Mouse (Mus musculus) hindbrain, embryonic 11.5 days (tissue): Measurements from ENCODE around the gene Maco1. TPM values are rescaled to one million over a fixed set of nuclear protein-coding genes. Genes with fewer than 3 reads are reported as not detected.

ENCODE experiments used
- ATAC-seq: fragments of 200-750 bp; cut with Nextera tagmentation; 2 replicates; pipeline ENCODE4 v1.8.0; 2017; ENCODE audit warnings: mild to moderate bottlenecking, moderate TSS enrichment, moderate library complexity; ENCODE audit not compliant: low FRiP score
- DNase-seq: peaks from one replicate; pipeline ENCODE4 v3.0.0-alpha.2; 2015; ENCODE audit warnings: low spot score
- H3K27ac ChIP-seq: fragments of 300-500 bp; sonication (generic); 2 replicates; pipeline ENCODE4 v1.5.1; 2014; ENCODE audit warnings: mild to moderate bottlenecking, low read depth, low read length
- H3K27me3 ChIP-seq: fragments of 300-500 bp; sonication (generic); 2 replicates; pipeline ENCODE4 v1.6.1; 2014; ENCODE audit warnings: mild to moderate bottlenecking, low read length, moderate library complexity, mixed read lengths; ENCODE audit not compliant: control insufficient read depth, insufficient read depth
- H3K36me3 ChIP-seq: fragments of 300-500 bp; sonication (generic); 2 replicates; pipeline ENCODE4 v1.6.1; 2014; ENCODE audit warnings: mild to moderate bottlenecking, low read length, moderate library complexity, mixed read lengths; ENCODE audit not compliant: control insufficient read depth, insufficient read depth
- H3K4me1 ChIP-seq: fragments of 300-500 bp; sonication (generic); replicated peaks from 2 replicates; pipeline ENCODE4 v1.6.1; 2014; ENCODE audit warnings: low read length, mixed read lengths; ENCODE audit not compliant: control insufficient read depth, insufficient read depth
- H3K4me2 ChIP-seq: fragments of 300-500 bp; sonication (generic); replicated peaks from 2 replicates; pipeline ENCODE4 v1.6.1; 2014; ENCODE audit warnings: mild to moderate bottlenecking, low read depth, low read length
- H3K4me3 ChIP-seq: fragments of 300-500 bp; sonication (generic); 2 replicates; pipeline ENCODE4 v1.5.1; 2014; ENCODE audit warnings: low read depth, low read length
- H3K9ac ChIP-seq: fragments of 300-500 bp; sonication (generic); 2 replicates; pipeline ENCODE4 v1.6.1; 2014; ENCODE audit warnings: low read depth, low read length
- H3K9me3 ChIP-seq: fragments of 300-500 bp; sonication (generic); 2 replicates; pipeline ENCODE4 v1.6.1; 2016; ENCODE audit warnings: low read length; ENCODE audit not compliant: control insufficient read depth
- WGBS: fragments of 180-500 bp; shearing (Covaris S2); extraction: QIAGEN DNeasy Blood & Tissue Kit; methylation state at CpG from one replicate; pipeline ENCODE4 v1.1.7; 2014; 5-methylcytosine and 5-hydroxymethylcytosine counted together
- polyA plus RNA-seq: library from polyadenylated mRNA; unstranded; fragments of >200 nt; fragmentation: Nextera tagmentation; extraction: Ambion mirVana; gene quantifications from 2 replicates; pipeline ENCODE4 v1.2.1, GENCODE M21; 2014

Maco1 gene
- polyA plus RNA-seq, 1 experiment from 2014 or later = 73.1 TPM

DNA sequence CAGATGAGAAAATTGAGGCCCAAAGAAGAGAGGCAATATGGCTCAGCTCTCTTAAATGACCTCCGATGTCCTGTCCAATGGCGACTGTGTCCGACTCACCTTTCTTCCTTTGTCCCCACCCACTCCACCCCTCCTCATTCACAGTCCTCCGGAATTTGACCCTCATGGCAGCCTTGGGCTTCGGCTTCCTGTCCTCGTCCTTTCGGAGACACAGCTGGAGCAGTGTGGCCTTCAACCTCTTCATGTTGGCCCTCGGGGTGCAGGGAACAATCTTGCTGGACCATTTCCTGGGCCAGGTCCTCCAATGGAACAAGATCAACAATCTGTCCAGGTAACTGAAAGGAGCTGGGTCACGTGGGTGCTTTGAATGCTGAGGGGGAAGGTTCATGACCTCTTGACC is 23.0 kb upstream of the Maco1 start:
- H3K27ac ChIP-seq = no peak overlapping the region
- DNase-seq = no peak
- H3K4me1 ChIP-seq = peaks cover 2% of the 10 kb centered on the region; the same call in 1 of the 2 replicates
- H3K27me3 ChIP-seq = no peaks in the 10 kb centered on the region
- H3K9me3 ChIP-seq = no peaks in the 10 kb centered on the region
- no peaks in the 10 kb centered on the region for H3K36me3 ChIP-seq
- ATAC-seq = no peak
- H3K4me2 ChIP-seq = no peak overlapping the region
- WGBS = 81% methylated on average over 9 of the region's 9 CpGs
- no peak overlapping the region for H3K4me3 ChIP-seq
- no peak overlapping the region for H3K9ac ChIP-seq

DNA sequence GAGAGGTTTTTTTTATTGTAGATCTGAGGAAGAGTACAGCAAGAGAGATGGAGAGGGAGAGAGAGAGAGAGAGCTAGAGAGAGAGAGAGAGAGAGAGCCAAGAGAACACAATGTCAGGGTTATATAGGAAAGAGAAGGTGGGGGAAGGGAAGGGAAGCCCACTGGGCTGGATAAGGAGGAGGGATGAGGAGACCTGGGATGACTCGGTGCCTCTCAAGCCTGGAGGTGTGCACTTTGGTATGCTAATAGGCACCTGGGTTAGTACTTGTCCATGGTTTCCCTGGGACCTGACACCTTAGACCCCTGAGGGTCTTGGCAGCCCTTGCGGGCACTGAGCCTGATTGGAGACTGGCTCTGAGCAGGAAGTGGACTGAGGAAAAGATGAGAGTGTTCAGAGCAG is 18.8 kb upstream of the Maco1 start:
- H3K4me2 ChIP-seq = no peak overlapping the region
- 41% methylated on average over 2 of the region's 2 CpGs for WGBS
- no peaks in the 10 kb centered on the region for H3K4me1 ChIP-seq
- no peaks in the 10 kb centered on the region for H3K36me3 ChIP-seq
- DNase-seq (no peak), ATAC-seq (no peak)
- no peak overlapping the region for H3K9ac ChIP-seq
- H3K4me3 ChIP-seq = no peak overlapping the region
- H3K27ac ChIP-seq = no peak overlapping the region
- H3K27me3 ChIP-seq = peaks cover 20% of the 10 kb centered on the region
- H3K9me3 ChIP-seq = no peaks in the 10 kb centered on the region

DNA sequence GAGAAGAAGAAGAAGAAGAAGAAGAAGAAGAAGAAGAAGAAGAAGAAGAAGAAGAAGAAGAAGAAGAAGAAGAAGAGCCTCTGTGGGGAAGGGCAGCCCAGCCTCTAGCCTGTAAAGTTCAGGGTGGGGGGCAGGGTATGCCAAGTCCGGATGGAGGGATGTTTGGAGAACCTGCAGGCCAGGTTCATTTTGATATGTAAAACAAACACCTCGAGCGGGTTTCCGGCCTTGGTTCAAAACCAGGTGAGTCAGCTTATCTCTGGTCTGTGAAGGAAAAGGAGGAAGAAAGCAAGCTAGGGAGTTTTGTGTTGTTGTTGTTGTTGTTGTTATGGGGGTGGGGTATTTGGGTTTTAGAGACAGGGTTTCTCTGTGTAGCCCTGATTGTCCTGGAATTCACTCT is 18.3 kb upstream of the Maco1 start:
- 39% methylated on average over 4 of the region's 4 CpGs for WGBS
- ATAC-seq (no peak), DNase-seq (no peak)
- no peaks in the 10 kb centered on the region for H3K4me1 ChIP-seq
- no peak overlapping the region for H3K4me2 ChIP-seq
- H3K27me3 ChIP-seq = peaks cover 20% of the 10 kb centered on the region
- H3K4me3 ChIP-seq = no peak overlapping the region
- H3K36me3 ChIP-seq = no peaks in the 10 kb centered on the region
- H3K27ac ChIP-seq = no peak overlapping the region
- no peaks in the 10 kb centered on the region for H3K9me3 ChIP-seq
- no peak overlapping the region for H3K9ac ChIP-seq

DNA sequence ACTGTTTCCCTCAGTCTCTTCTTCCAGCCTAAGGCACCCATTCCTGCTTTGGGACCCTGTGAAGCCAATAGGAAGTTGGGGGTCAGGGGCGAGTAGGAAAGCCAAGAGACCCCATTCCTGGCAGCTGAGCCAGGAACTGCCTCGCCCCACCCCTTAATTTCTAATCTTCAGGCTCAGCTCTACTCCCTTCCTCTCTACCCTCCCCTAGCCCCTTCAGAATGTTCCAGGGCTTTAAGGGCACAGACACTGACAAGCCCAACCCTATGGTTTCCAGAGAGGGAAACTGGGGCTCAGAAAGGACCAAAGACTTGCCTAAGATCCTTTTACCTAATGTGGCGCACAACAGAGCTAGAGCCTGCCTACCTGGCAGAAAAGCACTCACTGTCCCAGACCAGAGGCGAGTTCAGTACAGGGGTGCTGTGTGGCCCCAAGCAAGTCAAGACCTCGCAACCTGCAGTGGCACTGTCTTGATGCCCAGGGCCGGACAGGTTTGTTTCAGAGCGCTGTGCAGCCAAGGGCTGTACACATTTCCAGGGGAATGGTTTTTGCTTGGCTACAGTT is 16.8 kb upstream of the Maco1 start:
- no peaks in the 10 kb centered on the region for H3K4me1 ChIP-seq
- no peak for DNase-seq
- ATAC-seq = no peak
- H3K36me3 ChIP-seq = no peaks in the 10 kb centered on the region
- H3K9me3 ChIP-seq = no peaks in the 10 kb centered on the region
- H3K4me3 ChIP-seq = no peak overlapping the region
- H3K27me3 ChIP-seq = peaks cover 20% of the 10 kb centered on the region
- no peak overlapping the region for H3K4me2 ChIP-seq
- H3K9ac ChIP-seq = no peak overlapping the region
- 53% methylated on average over 7 of the region's 7 CpGs for WGBS
- H3K27ac ChIP-seq = no peak overlapping the region

DNA sequence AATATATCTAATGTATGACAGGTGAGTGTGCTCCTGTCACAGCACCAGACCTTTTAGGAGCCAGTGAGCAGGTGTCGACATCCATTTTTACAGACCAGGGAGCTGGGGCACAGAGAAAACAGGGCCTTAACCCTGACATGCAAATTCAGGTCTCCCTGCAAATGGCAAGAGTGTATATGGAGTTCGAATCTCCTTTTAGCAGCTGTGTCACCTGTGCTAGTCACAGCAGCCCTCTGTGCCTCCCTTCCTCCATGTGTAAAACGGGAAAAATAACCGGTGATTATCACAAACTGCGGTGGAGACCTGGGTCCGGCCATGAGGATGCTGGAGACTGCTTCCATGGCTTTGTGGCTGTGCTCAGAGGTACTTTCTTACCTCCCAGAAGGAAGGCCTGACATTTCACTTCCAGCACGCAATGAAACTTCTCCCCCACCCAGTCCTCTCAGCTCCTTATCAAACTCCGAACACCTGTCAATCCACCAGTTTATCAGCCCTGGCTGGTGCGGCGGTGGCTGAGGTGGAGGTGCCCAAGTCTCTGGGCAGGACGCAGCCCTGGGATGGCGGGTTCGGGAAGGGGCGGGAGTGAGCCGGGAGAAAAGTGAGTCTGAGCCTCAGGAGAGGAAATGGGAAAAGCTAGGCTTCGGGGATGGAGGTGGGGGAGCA is 16.1 kb upstream of the Maco1 start:
- Histone ChIP-seq H3K36me3 (no peaks in the 10 kb centered on the region), H3K4me2 (no peak overlapping the region), H3K27me3 (peaks cover 20% of the 10 kb centered on the region), H3K9ac (no peak overlapping the region), H3K9me3 (no peaks in the 10 kb centered on the region), H3K4me1 (no peaks in the 10 kb centered on the region), H3K4me3 (no peak overlapping the region), H3K27ac (no peak overlapping the region)
- ATAC-seq (no peak), DNase-seq (no peak)
- 19% methylated on average over 16 of the region's 16 CpGs for WGBS

DNA sequence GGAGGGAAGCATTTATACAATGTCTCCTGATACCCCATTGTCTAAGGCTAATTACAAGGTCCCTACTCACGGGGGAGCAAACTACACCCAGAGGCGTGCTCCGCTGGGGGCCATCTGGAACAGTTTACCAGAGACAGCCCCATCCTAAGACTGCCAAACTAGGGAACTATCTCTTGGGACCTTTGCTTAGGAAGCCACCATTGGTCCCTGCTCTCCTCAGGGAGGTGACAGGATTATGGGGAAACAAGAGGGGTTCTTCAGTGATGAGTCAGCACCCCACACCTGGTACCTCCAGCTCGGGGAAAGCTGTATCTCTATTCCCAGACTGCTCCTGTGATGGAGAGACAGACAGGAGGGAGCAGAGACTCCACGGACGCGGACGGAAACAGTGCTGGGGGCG is 15.3 kb upstream of the Maco1 start:
- Histone ChIP-seq H3K27ac (no peak overlapping the region), H3K4me3 (no peak overlapping the region), H3K4me2 (no peak overlapping the region), H3K9ac (no peak overlapping the region), H3K27me3 (peaks cover 20% of the 10 kb centered on the region), H3K36me3 (no peaks in the 10 kb centered on the region), H3K9me3 (no peaks in the 10 kb centered on the region), H3K4me1 (no peaks in the 10 kb centered on the region)
- 30% methylated on average over 8 of the region's 9 CpGs for WGBS
- DNase-seq (no peak), ATAC-seq (no peak)

DNA sequence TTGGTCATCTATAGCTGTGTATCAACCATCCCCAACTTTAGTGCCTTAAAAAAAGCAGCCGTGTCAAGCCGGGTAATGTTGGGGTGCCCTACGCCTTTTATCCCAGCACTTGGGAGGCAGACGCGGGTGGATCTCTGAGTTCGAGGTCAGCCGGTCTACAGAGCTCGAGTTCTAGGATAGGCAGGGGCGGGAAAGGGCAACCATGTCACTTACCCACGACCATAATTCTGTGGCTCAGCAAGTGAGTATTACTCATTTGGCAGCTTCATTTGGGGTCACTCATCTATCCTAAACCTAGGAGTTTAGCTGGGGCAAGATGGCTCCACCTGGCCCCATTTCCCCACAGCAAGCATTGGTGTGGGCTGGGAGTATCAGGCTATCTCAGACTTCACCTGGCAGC is 14.9 kb upstream of the Maco1 start:
- DNase-seq = no peak
- Histone ChIP-seq H3K9ac (no peak overlapping the region), H3K9me3 (no peaks in the 10 kb centered on the region), H3K4me1 (no peaks in the 10 kb centered on the region), H3K4me2 (no peak overlapping the region), H3K36me3 (no peaks in the 10 kb centered on the region), H3K4me3 (no peak overlapping the region), H3K27me3 (peaks cover 20% of the 10 kb centered on the region), H3K27ac (no peak overlapping the region)
- ATAC-seq = no peak
- 88% methylated on average over 10 of the region's 10 CpGs for WGBS

DNA sequence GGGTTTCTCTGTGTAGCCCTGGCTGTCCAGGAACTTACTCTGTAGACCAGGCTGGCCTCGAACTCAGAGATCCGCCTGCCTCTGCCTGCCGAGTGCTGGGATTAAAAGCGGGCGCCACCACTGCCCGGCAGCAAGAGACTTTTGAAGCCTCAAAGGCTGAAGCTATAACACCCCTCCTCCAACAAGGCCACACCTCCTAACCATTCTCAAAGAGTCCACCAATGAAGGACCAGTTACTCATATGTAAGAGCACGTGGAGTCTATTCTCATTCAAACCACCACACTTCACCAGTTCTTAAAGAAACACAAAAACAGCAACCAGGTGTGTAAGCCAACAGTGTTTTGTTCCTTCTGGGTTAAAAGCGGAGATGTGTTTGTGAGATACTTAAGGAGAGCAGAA is 14.5 kb upstream of the Maco1 start:
- Histone ChIP-seq H3K4me3 (no peak overlapping the region), H3K9me3 (no peaks in the 10 kb centered on the region), H3K4me1 (no peaks in the 10 kb centered on the region), H3K4me2 (no peak overlapping the region), H3K27ac (no peak overlapping the region), H3K9ac (no peak overlapping the region), H3K36me3 (no peaks in the 10 kb centered on the region), H3K27me3 (peaks cover 20% of the 10 kb centered on the region)
- ATAC-seq (no peak), DNase-seq (no peak)
- WGBS = 90% methylated on average over 8 of the region's 8 CpGs

DNA sequence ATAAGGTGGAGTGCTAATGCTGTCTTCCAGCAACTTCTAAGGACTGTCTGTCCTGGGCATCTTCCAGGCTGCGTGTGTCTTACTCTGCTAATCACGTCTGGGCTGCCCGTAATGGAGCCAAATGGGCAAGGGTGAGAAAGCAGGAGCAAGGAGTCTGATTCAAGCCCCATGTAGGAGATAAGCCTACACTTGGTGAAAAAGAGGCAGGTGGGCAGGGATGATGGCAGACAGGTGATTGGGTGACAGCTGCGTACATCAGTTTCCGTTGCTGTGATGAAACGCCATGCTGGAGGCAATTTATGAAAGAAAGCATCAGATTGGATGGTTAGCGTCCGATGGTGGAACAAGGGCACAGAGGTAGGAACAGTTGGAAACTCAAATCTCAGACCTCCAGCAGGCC is 14.1 kb upstream of the Maco1 start:
- H3K27me3 ChIP-seq = peaks cover 20% of the 10 kb centered on the region
- no peak overlapping the region for H3K4me3 ChIP-seq
- no peak overlapping the region for H3K27ac ChIP-seq
- no peaks in the 10 kb centered on the region for H3K36me3 ChIP-seq
- ATAC-seq (no peak), DNase-seq (no peak)
- H3K9ac ChIP-seq = no peak overlapping the region
- H3K4me1 ChIP-seq = no peaks in the 10 kb centered on the region
- no peak overlapping the region for H3K4me2 ChIP-seq
- WGBS = 90% methylated on average over 8 of the region's 8 CpGs
- H3K9me3 ChIP-seq = no peaks in the 10 kb centered on the region
